Mouse (Mus musculus): ENCODE measurements around the gene Rps7. TPM values are rescaled to one million over a fixed set of nuclear protein-coding genes. Genes with fewer than 3 reads are reported as not detected.

The Rps7 gene
- polyA plus RNA-seq, 1 experiment, result 895 TPM

- Histone ChIP-seq H3K36me3 (ENCODE audit: control insufficient read depth, insufficient read depth) (no peaks in the 10 kb centered on the region), H3K4me3 (ENCODE audit: insufficient read depth, poor library complexity, severe bottlenecking) (no peak overlapping the region), H3ac (ENCODE audit: control insufficient read depth, insufficient read length, low read depth) (no peak overlapping the region), H3K79me3 (ENCODE audit: low read depth) (no peaks in the 10 kb centered on the region), H3K79me2 (ENCODE audit: control insufficient read depth, insufficient read depth) (no peaks in the 10 kb centered on the region), H3K27me3 (ENCODE audit: control insufficient read depth, insufficient read depth, insufficient read length) (peaks cover 28% of the 10 kb centered on the region)
- TF ChIP-seq MYOD1 (IDR thresholded peaks at IDR 0.05; ENCODE audit: control insufficient read depth, insufficient read length, low read depth), result no peak
- no peak for TF ChIP-seq CTCF (IDR thresholded peaks at IDR 0.05; ENCODE audit: control insufficient read depth, insufficient read depth, insufficient read length)
- TF ChIP-seq MAX (IDR thresholded peaks at IDR 0.05), result no peak
- no peak for TF ChIP-seq MYOG (IDR thresholded peaks at IDR 0.05; ENCODE audit: control insufficient read depth, extremely low read depth, insufficient read length)
- no peak for TF ChIP-seq CEBPB (IDR thresholded peaks at IDR 0.05; ENCODE audit: low read depth)
- no peak for TF ChIP-seq FOSL1 (IDR thresholded peaks at IDR 0.05; ENCODE audit: insufficient read depth, low read length, poor library complexity, severe bottlenecking)
- no peak for TF ChIP-seq USF1 (IDR thresholded peaks at IDR 0.05; ENCODE audit: low read depth)
These were observed 37.2 kb downstream of the Rps7 start for GRCm38 (mm10) chr12:28598526-28598991.

- Histone ChIP-seq H3K27me3 (ENCODE audit: control insufficient read depth, insufficient read depth, insufficient read length) (peaks cover 28% of the 10 kb centered on the region), H3ac (ENCODE audit: control insufficient read depth, insufficient read length, low read depth) (no peak overlapping the region), H3K4me3 (ENCODE audit: insufficient read depth, poor library complexity, severe bottlenecking) (no peak overlapping the region), H3K79me2 (ENCODE audit: control insufficient read depth, insufficient read depth) (no peaks in the 10 kb centered on the region), H3K36me3 (ENCODE audit: control insufficient read depth, insufficient read depth) (no peaks in the 10 kb centered on the region), H3K79me3 (ENCODE audit: low read depth) (no peaks in the 10 kb centered on the region)
- TF ChIP-seq CTCF (IDR thresholded peaks at IDR 0.05; ENCODE audit: control insufficient read depth, insufficient read depth, insufficient read length), result no peak
- no peak for TF ChIP-seq MAX (IDR thresholded peaks at IDR 0.05)
- TF ChIP-seq USF1 (IDR thresholded peaks at IDR 0.05; ENCODE audit: low read depth), result no peak
- TF ChIP-seq MYOD1 (IDR thresholded peaks at IDR 0.05; ENCODE audit: control insufficient read depth, insufficient read length, low read depth), result no peak
- no peak for TF ChIP-seq MYOG (IDR thresholded peaks at IDR 0.05; ENCODE audit: control insufficient read depth, extremely low read depth, insufficient read length)
- TF ChIP-seq CEBPB (IDR thresholded peaks at IDR 0.05; ENCODE audit: low read depth), result no peak
- no peak for TF ChIP-seq FOSL1 (IDR thresholded peaks at IDR 0.05; ENCODE audit: insufficient read depth, low read length, poor library complexity, severe bottlenecking)
These were observed 37.6 kb downstream of the Rps7 start for GRCm38 (mm10) chr12:28598110-28598509.

GRCm38 (mm10) chr12:28597699-28598098, 38.1 kb downstream of the Rps7 start:
- TF ChIP-seq MYOG (IDR thresholded peaks at IDR 0.05; ENCODE audit: control insufficient read depth, extremely low read depth, insufficient read length), result no peak
- no peak for TF ChIP-seq CTCF (IDR thresholded peaks at IDR 0.05; ENCODE audit: control insufficient read depth, insufficient read depth, insufficient read length)
- TF ChIP-seq CEBPB (IDR thresholded peaks at IDR 0.05; ENCODE audit: low read depth), result no peak
- no peak for TF ChIP-seq USF1 (IDR thresholded peaks at IDR 0.05; ENCODE audit: low read depth)
- TF ChIP-seq FOSL1 (IDR thresholded peaks at IDR 0.05; ENCODE audit: insufficient read depth, low read length, poor library complexity, severe bottlenecking), result no peak
- no peak overlapping the region for H3ac ChIP-seq (ENCODE audit: control insufficient read depth, insufficient read length, low read depth)
- H3K36me3 ChIP-seq (ENCODE audit: control insufficient read depth, insufficient read depth), result no peaks in the 10 kb centered on the region
- H3K79me3 ChIP-seq (ENCODE audit: low read depth), result no peaks in the 10 kb centered on the region
- no peak overlapping the region for H3K4me3 ChIP-seq (ENCODE audit: insufficient read depth, poor library complexity, severe bottlenecking)
- no peaks in the 10 kb centered on the region for H3K79me2 ChIP-seq (ENCODE audit: control insufficient read depth, insufficient read depth)
- H3K27me3 ChIP-seq (ENCODE audit: control insufficient read depth, insufficient read depth, insufficient read length), result peaks cover 28% of the 10 kb centered on the region

- no peaks in the 10 kb centered on the region for H3K79me2 ChIP-seq (ENCODE audit: control insufficient read depth, insufficient read depth)
- no peaks in the 10 kb centered on the region for H3K79me3 ChIP-seq (ENCODE audit: low read depth)
- H3K36me3 ChIP-seq (ENCODE audit: control insufficient read depth, insufficient read depth), result no peaks in the 10 kb centered on the region
- TF ChIP-seq MYOD1 (IDR thresholded peaks at IDR 0.05; ENCODE audit: control insufficient read depth, insufficient read length, low read depth) (no peak), CTCF (IDR thresholded peaks at IDR 0.05; ENCODE audit: control insufficient read depth, insufficient read depth, insufficient read length) (no peak), CEBPB (IDR thresholded peaks at IDR 0.05; ENCODE audit: low read depth) (no peak), MYOG (IDR thresholded peaks at IDR 0.05; ENCODE audit: control insufficient read depth, extremely low read depth, insufficient read length) (no peak), USF1 (IDR thresholded peaks at IDR 0.05; ENCODE audit: low read depth) (no peak), MAX (IDR thresholded peaks at IDR 0.05) (no peak), FOSL1 (IDR thresholded peaks at IDR 0.05; ENCODE audit: insufficient read depth, low read length, poor library complexity, severe bottlenecking) (no peak)
- H3ac ChIP-seq (ENCODE audit: control insufficient read depth, insufficient read length, low read depth), result no peak overlapping the region
- peaks cover 20% of the 10 kb centered on the region for H3K27me3 ChIP-seq (ENCODE audit: control insufficient read depth, insufficient read depth, insufficient read length)
- H3K4me3 ChIP-seq (ENCODE audit: insufficient read depth, poor library complexity, severe bottlenecking), result no peak overlapping the region
These were observed 38.9 kb downstream of the Rps7 start for GRCm38 (mm10) chr12:28596851-28597250.

- Histone ChIP-seq H3K27me3 (ENCODE audit: control insufficient read depth, insufficient read depth, insufficient read length) (peaks cover 10% of the 10 kb centered on the region), H3ac (ENCODE audit: control insufficient read depth, insufficient read length, low read depth) (no peak overlapping the region), H3K36me3 (ENCODE audit: control insufficient read depth, insufficient read depth) (no peaks in the 10 kb centered on the region), H3K4me3 (ENCODE audit: insufficient read depth, poor library complexity, severe bottlenecking) (no peak overlapping the region), H3K79me3 (ENCODE audit: low read depth) (no peaks in the 10 kb centered on the region), H3K79me2 (ENCODE audit: control insufficient read depth, insufficient read depth) (no peaks in the 10 kb centered on the region)
- TF ChIP-seq FOSL1 (IDR thresholded peaks at IDR 0.05; ENCODE audit: insufficient read depth, low read length, poor library complexity, severe bottlenecking) (no peak), CEBPB (IDR thresholded peaks at IDR 0.05; ENCODE audit: low read depth) (no peak), MYOD1 (IDR thresholded peaks at IDR 0.05; ENCODE audit: control insufficient read depth, insufficient read length, low read depth) (no peak)
These were observed 45.3 kb downstream of the Rps7 start for GRCm38 (mm10) chr12:28590428-28590827.

Data from C2C12 (cell line).